Comparison of ENCODE assay signal across 9 mouse cellular contexts in the genomic region with DNA sequence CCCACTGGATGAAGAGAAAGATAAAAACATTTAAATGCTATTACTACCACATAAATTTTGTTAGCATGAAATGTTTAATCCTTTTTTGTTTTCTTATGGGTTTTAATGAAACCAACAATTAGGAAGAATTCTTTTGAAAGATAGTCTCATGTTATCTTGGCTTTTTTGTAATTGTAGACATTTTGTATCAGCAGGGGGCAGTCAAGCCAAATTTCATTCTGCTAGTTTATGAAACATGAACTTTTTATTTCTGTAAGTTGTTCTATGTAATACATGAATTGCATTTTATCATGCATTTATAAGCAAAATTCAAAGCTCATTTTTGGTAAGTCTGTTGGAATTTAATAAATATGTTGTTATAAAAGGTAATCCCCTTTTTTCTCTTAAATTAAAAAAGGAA. TPM values are rescaled to one million over a fixed set of nuclear protein-coding genes. Genes with fewer than 3 reads are reported as not detected.
DNase-seq lines count a peak whose midpoint lies in the region; ATAC-seq and TF ChIP-seq lines count a peak whose summit lies in the region.
"Had no signal": no experiment of that assay in that cellular context is flagged by ENCODE, and none has a peak within 500 bp of the region (broad histone marks: within the 10 kb centered on the region; RNA-seq: fewer than 3 reads in every experiment).

No protein-coding gene starts in this region.

- DNase-seq in adrenal gland, postnatal 36 days = peak; percentile 0 to 28
- no peak for DNase-seq in adrenal gland, postnatal 4 days (ENCODE audit: low spot score in 2 of 2)
- peak; percentile 77 for DNase-seq in kidney, postnatal 0 days (ENCODE audit: low spot score)
- no peak for DNase-seq in kidney, adult 11 months
- peak; percentile 21 for DNase-seq in CD4-positive helper T cell, adult 2 months (ENCODE audit: low read depth, low spot score)
- peak; percentile 16 to 28 for DNase-seq in kidney, postnatal 4 days
- DNase-seq in ovary, adult 18-20 months (ENCODE audit: low spot score) = no peak

- no peak overlapping the region for H3K9ac ChIP-seq in kidney, postnatal 0 days (ENCODE audit: low read depth, low read length)
- H3K9ac ChIP-seq in forebrain, embryonic 16.5 days (replicated peaks; ENCODE audit: low read depth, low read length) = no peak overlapping the region
- H3K9ac ChIP-seq: neural tube, embryonic 13.5 days had no signal

- no peak overlapping the region for H3K4me2 ChIP-seq in kidney, postnatal 0 days (ENCODE audit: low read length)
- no peak overlapping the region for H3K4me2 ChIP-seq in forebrain, embryonic 16.5 days (ENCODE audit: low read length)
- H3K4me2 ChIP-seq: neural tube, embryonic 13.5 days had no signal

- TF ChIP-seq CTCF in kidney, postnatal 0 days (IDR thresholded peaks at IDR 0.05; ENCODE audit: low read depth) = peak; percentile 72

- no peak overlapping the region for H3K27ac ChIP-seq in kidney, postnatal 0 days
- no peak overlapping the region for H3K27ac ChIP-seq in forebrain, embryonic 16.5 days (ENCODE audit: low read length)
- H3K27ac ChIP-seq: neural tube, embryonic 13.5 days had no signal

- no peaks in the 10 kb centered on the region for H3K9me3 ChIP-seq in kidney, postnatal 0 days (replicated peaks; ENCODE audit: low read length)
- H3K9me3 ChIP-seq in forebrain, embryonic 16.5 days (ENCODE audit: control insufficient read depth, low read length) = no peaks in the 10 kb centered on the region
- H3K9me3 ChIP-seq: neural tube, embryonic 13.5 days had no signal

- H3K4me1 ChIP-seq in kidney, postnatal 0 days (replicated peaks; ENCODE audit: insufficient read depth, low read length) = no peaks in the 10 kb centered on the region
- H3K4me1 ChIP-seq in forebrain, embryonic 16.5 days (replicated peaks; ENCODE audit: control insufficient read depth, insufficient read depth, low read length) = no peaks in the 10 kb centered on the region
- H3K4me1 ChIP-seq: neural tube, embryonic 13.5 days had no signal

- no peak overlapping the region for H3K4me3 ChIP-seq in kidney, postnatal 0 days (replicated peaks; ENCODE audit: low read depth, low read length)
- no peak overlapping the region for H3K4me3 ChIP-seq in forebrain, embryonic 16.5 days (replicated peaks; ENCODE audit: low read length)
- H3K4me3 ChIP-seq: neural tube, embryonic 13.5 days had no signal

- H3K27me3 ChIP-seq in kidney, postnatal 0 days (ENCODE audit: insufficient read depth, low read length) = no peaks in the 10 kb centered on the region
- no peaks in the 10 kb centered on the region for H3K27me3 ChIP-seq in forebrain, embryonic 16.5 days (replicated peaks; ENCODE audit: control insufficient read depth, insufficient read depth, low read length)
- H3K27me3 ChIP-seq: neural tube, embryonic 13.5 days had no signal

- ATAC-seq in kidney, postnatal 0 days (replicated peaks; ENCODE audit: low FRiP score, low read depth) = no peak
- no peak for ATAC-seq in forebrain, embryonic 16.5 days

- H3K36me3 ChIP-seq in kidney, postnatal 0 days (ENCODE audit: insufficient read depth, low read length) = no peaks in the 10 kb centered on the region
- no peaks in the 10 kb centered on the region for H3K36me3 ChIP-seq in forebrain, embryonic 16.5 days (ENCODE audit: control insufficient read depth, insufficient read depth)
- H3K36me3 ChIP-seq: neural tube, embryonic 13.5 days had no signal

RNA-seq across cellular contexts. Expression of a gene that starts 52.5 kb away (rescaled TPM):
- 10 to 100 TPM; 15.3 to 25.7 TPM for total RNA-seq in adrenal gland, postnatal 36 days (2021)
- 10 to 100 TPM; 17.5 to 18.3 TPM for total RNA-seq in adrenal gland, postnatal 4 days (2021)
- 13.3 and 18.2 TPM in 2 replicates for polyA plus RNA-seq in kidney, postnatal 0 days (2015; fragmentation: Nextera tagmentation; extraction: Ambion mirVana)
- 5.0 and 6.6 TPM in 2 replicates for polyA plus RNA-seq in forebrain, embryonic 16.5 days (2015; fragmentation: Nextera tagmentation; extraction: Ambion mirVana)

RNA-seq across cellular contexts. Expression of a gene that starts 52.8 kb away (rescaled TPM):
- total RNA-seq in adrenal gland, postnatal 36 days (2021) = 10 to 100 TPM; 29.4 to 40.4 TPM
- 10 to 100 TPM; 32.0 to 42.8 TPM for total RNA-seq in adrenal gland, postnatal 4 days (2021)
- polyA plus RNA-seq in kidney, postnatal 0 days (2015; fragmentation: Nextera tagmentation; extraction: Ambion mirVana) = 39.5 and 44.8 TPM in 2 replicates
- 36.5 and 37.6 TPM in 2 replicates for polyA plus RNA-seq in forebrain, embryonic 16.5 days (2015; fragmentation: Nextera tagmentation; extraction: Ambion mirVana)

Comparison
In these comparisons a context has a peak if more than half of its experiments do, and no peak if none do; other contexts are left out.
1. DNase-seq: peak in adrenal gland, postnatal 36 days (2 of 2), kidney, postnatal 0 days (single experiment), CD4-positive helper T cell, adult 2 months (single experiment) and kidney, postnatal 4 days (2 of 2); none in adrenal gland, postnatal 4 days (0 of 2), kidney, adult 11 months (single experiment) and ovary, adult 18-20 months (single experiment).